Mouse (Mus musculus): ENCODE results near the gene Kcnq2. TPM values are rescaled to one million over a fixed set of nuclear protein-coding genes. Genes with fewer than 3 reads are reported as not detected.

Gene Kcnq2
- polyA plus RNA-seq (2012; rRNA removed), result 0.19 TPM in 1 of 2 replicates, not detected in the other

DNA sequence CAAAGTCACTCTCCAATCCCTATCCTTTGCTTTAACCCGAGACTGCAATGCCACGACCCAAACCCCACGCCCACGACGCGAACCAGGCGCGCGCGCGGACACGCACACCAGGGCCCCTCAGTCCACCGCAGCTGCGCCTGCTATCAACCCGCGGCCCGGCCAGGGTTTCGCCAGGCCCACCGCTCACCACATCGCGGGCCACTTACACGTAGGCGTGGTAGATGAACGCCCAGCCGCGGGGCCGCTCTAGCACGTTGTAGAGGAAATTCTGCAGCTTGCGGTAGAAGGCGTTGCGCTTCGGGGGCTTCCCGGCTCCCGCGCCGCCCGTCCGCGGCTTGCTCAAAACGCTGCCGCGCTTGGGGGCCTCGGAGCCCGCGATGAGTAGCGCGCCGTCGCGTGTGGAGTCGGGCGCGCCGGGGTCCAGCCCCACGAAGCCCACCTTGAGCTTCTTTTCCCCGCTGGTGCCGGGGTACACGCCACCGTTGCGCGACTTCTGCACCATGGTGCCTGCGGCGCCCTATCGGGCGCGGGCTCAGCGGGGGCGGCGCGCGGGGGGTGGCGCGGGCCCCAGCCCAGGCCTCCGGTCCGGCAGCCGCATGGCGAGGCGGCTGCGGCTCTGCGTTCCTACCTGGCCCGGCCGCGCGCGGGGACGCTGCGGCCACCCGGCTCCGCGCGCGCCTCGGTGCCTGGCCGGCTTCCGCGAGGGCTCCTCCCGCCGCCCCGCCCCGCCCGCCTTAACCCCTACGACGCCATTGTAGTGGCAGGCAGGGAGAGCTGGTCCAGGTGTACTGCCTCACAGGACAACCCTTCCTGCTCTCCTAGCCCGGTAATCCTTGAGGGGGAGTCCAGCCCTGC is at the start of gene Kcnq2:
Gene Kcnq2, minus strand, starts transcription at position 710 of the 855 bp plus-strand sequence.

GRCm38 (mm10) chr2:181156248-181157121 is 21.4 kb upstream of the Kcnq2 start, which contains the start of gene Eef1a2:
Gene Eef1a2 (minus strand): TSS chr2:181157014.

GRCm38 (mm10) chr2:181043437-181043836 is 91.7 kb downstream of the Kcnq2 start, which contains the start of gene Chrna4:
Gene Chrna4 (minus strand): TSS chr2:181043546.

Other genes starting within 250 kb of the Kcnq2 start
- gene Ythdf1, start 214.4 kb downstream of the Kcnq2 start, polyA plus RNA-seq (2012; rRNA removed), result 24.1 and 40.5 TPM in 2 replicates
- gene Birc7, start 206.3 kb downstream of the Kcnq2 start, polyA plus RNA-seq (2012; rRNA removed), result not detected in 2 replicates
- gene Nkain4, start 180.6 kb downstream of the Kcnq2 start, polyA plus RNA-seq (2012; rRNA removed), result 22.7 and 25.8 TPM in 2 replicates
- 84.7 and 89.5 TPM in 2 replicates for gene Arfgap1, start 168.1 kb downstream of the Kcnq2 start, polyA plus RNA-seq (2012; rRNA removed)
- 6.5 and 8.9 TPM in 2 replicates for gene Col20a1, start 148.8 kb downstream of the Kcnq2 start, polyA plus RNA-seq (2012; rRNA removed)
- gene Chrna4, start 91.8 kb downstream of the Kcnq2 start, polyA plus RNA-seq (2012; rRNA removed), result 3.5 and 4.2 TPM in 2 replicates
- gene Eef1a2, start 21.7 kb upstream of the Kcnq2 start, polyA plus RNA-seq (2012; rRNA removed), result 0.16 and 0.44 TPM in 2 replicates
- gene Ppdpf, start 51.9 kb upstream of the Kcnq2 start, polyA plus RNA-seq (2012; rRNA removed), result 126 and 156 TPM in 2 replicates
- 0.07 and 0.08 TPM in 2 replicates for gene Ptk6, start 67.5 kb upstream of the Kcnq2 start, polyA plus RNA-seq (2012; rRNA removed)
- gene Srms, start 77.9 kb upstream of the Kcnq2 start, polyA plus RNA-seq (2012; rRNA removed), result 0.56 and 1.00 TPM in 2 replicates
- gene Fndc11, start 84.7 kb upstream of the Kcnq2 start, polyA plus RNA-seq (2012; rRNA removed), result 1.4 and 1.8 TPM in 2 replicates
- 28.3 and 34.1 TPM in 2 replicates for gene Helz2, start 106.7 kb upstream of the Kcnq2 start, polyA plus RNA-seq (2012; rRNA removed)
- gene Gmeb2, start 152.7 kb upstream of the Kcnq2 start, polyA plus RNA-seq (2012; rRNA removed), result 31.8 and 32.4 TPM in 2 replicates
- 0.36 TPM in 1 of 2 replicates, not detected in the other for gene Stmn3, start 179.2 kb upstream of the Kcnq2 start, polyA plus RNA-seq (2012; rRNA removed)
- 53.9 and 70.8 TPM in 2 replicates for gene Rtel1, start 184.4 kb upstream of the Kcnq2 start, polyA plus RNA-seq (2012; rRNA removed)
- gene Zgpat, start 229.6 kb upstream of the Kcnq2 start, polyA plus RNA-seq (2012; rRNA removed), result 71.1 and 77.7 TPM in 2 replicates
- gene Arfrp1, start 230.1 kb upstream of the Kcnq2 start, polyA plus RNA-seq (2012; rRNA removed), result 36.7 and 46.0 TPM in 2 replicates
- 191 and 210 TPM in 2 replicates for gene Lime1, start 244.8 kb upstream of the Kcnq2 start, polyA plus RNA-seq (2012; rRNA removed)